Comparison of ENCODE assay signal across 1 mouse cellular context in the genomic region with DNA sequence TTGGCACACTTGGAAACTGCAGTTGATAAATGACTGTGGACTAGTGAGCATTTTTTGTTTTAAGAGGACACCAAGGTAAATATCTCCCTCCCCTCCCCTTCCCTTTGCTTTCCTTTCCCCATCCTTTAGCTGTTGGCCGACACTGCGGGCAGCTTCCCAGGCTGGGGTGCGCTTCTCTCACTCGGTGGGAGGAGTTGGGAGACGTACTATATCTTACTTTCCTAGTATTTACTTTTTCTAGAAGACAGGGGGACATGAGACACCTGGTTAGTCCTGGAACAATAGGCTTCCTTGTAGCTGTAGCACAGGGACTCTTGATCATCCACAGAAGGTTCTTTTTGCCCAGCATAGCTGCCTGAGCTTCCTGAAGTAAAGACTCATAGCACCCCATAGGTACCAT.
TF ChIP-seq lines count a peak whose summit lies in the region.

No protein-coding gene starts in this region.

TF ChIP-seq in myocyte, 11 proteins besides CTCF, POLR2A, EP300 and RAD21 (continued from another document):
- TF ChIP-seq MYOG (IDR thresholded peaks at IDR 0.05; ENCODE audit: control insufficient read depth in 1 of 3, insufficient read depth in 1 of 3, insufficient read length in 2 of 3, low read depth in 2 of 3) (no peak), MYOD1 (IDR thresholded peaks at IDR 0.05; ENCODE audit: control insufficient read depth in 1 of 3, insufficient read length in 2 of 3, low read depth in 2 of 3) (no peak), CEBPB (IDR thresholded peaks at IDR 0.05; ENCODE audit: insufficient read depth, poor library complexity, severe bottlenecking) (no peak), TCF3 (IDR thresholded peaks at IDR 0.05; ENCODE audit: insufficient read length, low read depth) (no peak), TCF12 (IDR thresholded peaks at IDR 0.05; ENCODE audit: insufficient read depth, poor library complexity, severe bottlenecking) (no peak)
